Mouse (Mus musculus) cerebellum, postnatal 36 days (tissue): ENCODE results near the gene Cntfr.

Source experiments
- DNase-seq, 2 experiments: peaks; one replicate each; pipeline ENCODE4 v3.0.0; 2021 to 2022; ENCODE audit warnings: mixed read lengths in 2 of 2

Gene Cntfr

DNA sequence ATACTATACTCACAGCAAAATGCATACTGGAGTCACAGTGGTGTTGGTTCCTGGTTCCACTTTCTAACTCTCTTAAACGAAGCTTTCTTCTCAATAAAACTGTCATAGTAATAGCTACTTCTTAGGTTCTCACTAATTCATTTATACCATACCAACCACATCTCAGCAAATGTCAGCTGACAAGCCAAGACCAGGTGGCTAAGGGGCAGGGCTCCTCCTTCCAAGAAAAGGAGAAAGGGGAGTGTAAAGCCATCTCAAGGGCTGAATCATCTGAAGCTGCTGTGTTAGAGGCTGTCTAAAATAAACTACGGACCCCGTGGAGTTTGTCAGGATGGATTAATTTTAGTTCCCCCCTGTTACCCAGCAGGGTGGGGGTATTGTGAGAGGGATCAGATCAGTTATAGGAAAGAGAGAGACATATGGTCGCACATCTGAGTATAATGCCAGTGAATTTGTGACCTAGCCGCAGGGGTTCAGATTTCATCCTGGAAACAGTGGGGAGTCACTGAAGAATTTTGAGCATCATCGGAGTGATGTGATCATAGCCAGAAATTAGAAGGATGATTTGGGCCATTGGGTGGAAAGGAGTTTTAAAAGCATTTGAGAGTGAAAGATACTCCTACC, 55.6 kb downstream of the Cntfr start:
- DNase-seq = no peak

DNA sequence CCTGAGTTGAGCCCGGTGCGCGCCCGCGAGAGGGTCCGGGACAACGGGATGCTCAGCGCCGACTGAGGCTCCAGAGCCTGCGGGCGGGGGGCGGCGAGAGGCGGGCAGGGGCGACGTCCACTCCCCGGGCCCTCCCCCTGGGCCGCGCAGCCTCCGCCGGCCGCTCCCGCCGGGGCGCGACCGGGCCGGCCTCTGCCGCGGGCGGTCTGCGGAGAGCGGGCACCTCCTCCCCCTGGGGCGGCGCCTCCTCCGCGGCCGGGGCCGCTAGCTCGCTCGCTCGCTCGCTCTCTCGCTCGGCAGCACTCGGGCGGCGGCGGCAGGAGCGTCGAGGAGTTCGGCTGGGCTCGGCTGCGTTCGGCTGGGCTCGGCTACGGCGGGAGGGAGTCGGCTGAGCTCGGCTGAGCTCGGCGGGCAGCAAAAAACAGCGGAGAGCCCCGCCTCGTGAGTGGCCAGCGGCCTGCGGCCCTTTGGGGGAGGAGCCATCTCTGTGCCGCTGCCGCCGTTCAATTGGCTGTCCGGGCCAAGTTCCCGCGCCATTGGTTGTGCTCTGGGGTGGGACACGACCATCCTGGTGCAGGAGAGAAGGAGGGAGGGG, 56.9 kb downstream of the Cntfr start, which contains the start of gene Enho:
TSS of gene Enho (minus strand) at position 412 of the 595 bp plus-strand sequence.
- DNase-seq = peak; percentile 97 to 99

DNA sequence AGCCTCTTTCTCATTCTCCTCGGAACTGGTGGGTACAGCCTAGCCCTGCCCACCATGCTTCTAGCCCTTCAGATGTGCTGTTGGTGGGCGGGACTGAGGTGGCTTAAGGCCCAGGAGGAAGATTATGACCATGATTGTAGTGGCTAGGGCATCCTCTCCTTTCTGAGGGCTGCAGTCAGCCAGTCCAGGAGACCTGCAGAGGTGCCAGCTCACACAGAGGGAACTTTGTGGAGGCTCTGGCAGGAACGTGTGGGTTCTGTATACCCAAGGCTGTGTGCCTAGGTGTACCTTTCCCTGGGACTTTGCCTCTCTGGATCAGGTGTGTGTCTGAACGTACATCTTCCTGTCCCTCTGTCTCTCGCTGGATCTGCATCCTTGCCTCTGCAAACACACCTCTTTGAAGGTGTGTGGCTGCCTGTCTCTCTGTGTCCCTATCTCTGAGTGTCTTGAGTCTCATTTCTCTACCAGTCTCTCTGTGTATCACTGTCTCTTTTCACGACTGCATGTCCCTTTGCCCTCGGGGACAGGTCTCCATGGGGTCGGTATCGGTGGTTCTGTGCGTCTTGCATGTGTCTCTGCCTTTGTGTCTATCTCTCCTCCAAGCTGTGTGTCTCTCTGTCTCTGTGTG, 57.6 kb downstream of the Cntfr start:
- peak in 1 of 2 experiments; percentile 55 for DNase-seq

- peak in 1 of 2 experiments; percentile 47 for DNase-seq
Observed at GRCm38 (mm10) chr4:41638828-41639213, 58.1 kb downstream of the Cntfr start.

- DNase-seq = no peak
Observed at GRCm38 (mm10) chr4:41638186-41638731, 58.6 kb downstream of the Cntfr start.

DNA sequence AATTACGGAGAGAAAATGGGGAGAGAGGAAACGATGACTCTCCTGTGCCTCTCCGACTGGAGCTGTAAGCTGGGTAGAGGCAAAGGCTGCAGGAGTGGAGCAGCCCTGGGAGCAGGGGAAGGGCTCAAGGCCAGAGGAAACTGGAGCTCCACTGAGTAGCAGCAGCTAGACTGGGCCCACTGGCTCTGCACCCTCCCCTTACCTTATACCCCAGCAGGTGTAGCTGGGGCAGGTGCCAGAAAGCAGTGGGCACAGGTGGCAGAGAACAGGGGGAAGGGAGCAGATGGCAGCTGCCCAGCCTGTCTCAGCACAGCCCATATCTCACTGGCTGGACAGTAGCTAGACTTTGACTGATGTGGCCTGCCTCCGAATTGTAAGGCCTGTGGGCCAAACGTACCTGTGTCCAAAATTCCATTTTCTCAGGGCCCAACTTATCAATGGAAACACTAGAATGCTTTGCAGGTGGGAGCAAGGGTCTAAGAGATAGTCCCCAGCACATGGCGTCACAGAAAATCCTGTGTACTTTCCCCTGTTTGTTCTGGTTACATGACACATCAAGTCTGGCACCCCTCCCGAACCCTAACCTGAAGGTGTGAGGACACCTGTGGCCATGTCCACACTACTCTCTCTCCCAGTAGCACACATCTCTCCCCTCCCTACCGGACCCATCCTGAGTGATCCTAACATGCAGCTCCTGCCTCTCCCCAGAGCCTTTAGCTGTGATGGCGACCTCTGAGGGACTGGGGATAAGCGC, 59.8 kb downstream of the Cntfr start:
- DNase-seq = peak; percentile 73 to 78

DNA sequence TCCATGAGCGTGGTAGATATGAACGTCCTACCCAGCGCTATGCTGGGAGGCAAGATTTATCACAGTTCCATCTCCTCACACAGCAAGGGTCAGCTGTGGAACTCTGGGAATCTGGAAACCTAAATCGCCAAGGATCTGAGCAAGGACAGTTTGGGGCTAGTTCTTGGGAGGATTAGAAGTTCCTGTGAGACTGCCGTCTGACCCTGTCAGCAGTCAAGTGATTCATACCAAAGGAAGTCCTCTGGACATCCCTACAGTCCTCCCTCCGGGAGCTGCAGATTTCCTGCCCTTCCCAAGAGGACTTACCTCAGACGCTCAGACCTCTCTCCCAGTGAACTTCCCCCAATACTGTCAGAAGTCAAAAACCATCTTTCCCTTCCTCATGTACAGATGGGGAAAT, 60.5 kb downstream of the Cntfr start:
- no peak for DNase-seq

GRCm38 (mm10) chr4:41635906-41636305, 61.0 kb downstream of the Cntfr start:
- no peak for DNase-seq

- no peak for DNase-seq
Observed at GRCm38 (mm10) chr4:41635224-41635623, 61.7 kb downstream of the Cntfr start.

DNA sequence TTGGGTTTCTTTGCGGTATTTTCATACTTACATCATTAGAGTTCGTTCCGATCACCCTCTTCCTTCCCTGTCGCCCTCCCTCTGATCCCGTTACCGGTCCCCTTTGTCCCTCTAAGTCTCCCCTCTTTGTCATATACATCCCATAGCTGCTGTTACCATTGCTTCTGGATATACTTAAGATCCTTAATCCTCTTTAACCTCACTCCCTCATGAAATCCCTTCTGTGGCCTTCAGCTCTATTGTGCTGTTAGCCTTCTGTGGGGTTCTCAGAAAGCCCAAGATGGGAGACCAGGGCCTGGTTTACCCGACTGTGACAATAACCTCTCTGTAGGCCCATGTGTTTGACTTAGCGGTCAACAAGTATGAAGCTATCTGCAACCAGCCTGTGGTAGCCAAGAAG, 62.3 kb downstream of the Cntfr start:
- no peak for DNase-seq

DNA sequence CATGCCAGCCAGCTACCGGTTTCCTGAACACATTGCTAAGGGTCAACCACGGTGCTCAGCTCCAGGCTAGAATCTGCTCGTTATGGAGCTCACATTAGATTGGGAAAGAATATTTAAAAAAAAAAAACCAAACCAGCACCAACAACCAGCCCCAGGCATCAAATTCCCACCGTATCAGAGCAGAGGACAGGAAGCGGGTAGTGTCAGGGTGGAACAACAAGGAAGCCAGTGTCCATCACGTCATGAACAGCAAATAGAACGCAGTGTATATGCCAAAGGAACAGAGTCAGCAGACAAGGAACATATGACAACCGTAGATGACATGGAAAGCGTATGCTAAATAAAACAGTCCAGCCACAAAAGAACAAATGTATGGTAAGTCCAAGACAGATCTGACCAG, 63.9 kb downstream of the Cntfr start:
- no peak for DNase-seq

GRCm38 (mm10) chr4:41631390-41631789, 65.5 kb downstream of the Cntfr start:
- peak in 1 of 2 experiments; percentile 43 for DNase-seq

DNA sequence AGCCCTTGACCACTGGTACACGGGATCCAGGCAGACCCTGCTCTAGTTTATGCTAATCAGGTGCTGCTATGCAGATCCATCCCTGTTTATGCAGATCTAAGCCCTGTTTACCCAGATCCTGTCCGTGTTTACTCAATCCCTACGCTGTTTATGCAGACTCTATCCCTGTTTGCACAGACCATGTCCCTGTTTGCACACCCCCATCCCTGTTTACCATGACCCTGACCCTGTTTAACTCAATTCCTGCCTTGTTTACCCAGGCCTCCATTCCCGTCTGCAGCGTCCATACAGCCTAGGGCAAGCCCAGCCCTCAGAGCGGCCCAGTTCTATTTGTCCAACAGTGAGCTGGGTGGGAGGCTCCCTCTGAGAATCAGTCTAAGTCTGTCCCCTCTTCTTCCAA, 66.7 kb downstream of the Cntfr start:
- DNase-seq = no peak

- DNase-seq = no peak
Observed at GRCm38 (mm10) chr4:41628202-41628927, 68.5 kb downstream of the Cntfr start.

DNA sequence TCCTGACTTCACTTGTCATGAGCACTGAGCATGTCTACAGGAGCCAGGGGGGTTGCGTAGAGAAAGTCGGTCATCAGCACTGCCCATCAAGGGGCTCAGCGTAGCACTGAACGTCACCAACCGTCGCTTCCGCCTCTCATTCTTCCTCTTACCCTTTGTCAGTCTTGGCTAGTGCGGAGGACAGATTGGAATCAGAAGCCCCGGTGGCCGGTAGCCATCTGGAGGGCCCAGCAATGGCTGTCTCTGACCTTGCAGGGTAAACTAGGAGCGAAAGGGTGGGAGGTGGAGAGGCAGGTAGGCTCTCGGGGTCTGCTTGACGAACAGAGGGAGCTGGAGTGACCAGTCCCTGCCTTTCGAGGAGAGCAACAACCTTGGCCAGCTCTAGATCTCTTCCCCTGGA, 74.8 kb downstream of the Cntfr start:
- peak in 1 of 2 experiments; percentile 6 for DNase-seq

- DNase-seq = peak; percentile 85 to 86
Observed at GRCm38 (mm10) chr4:41618916-41619746, 77.8 kb downstream of the Cntfr start.

DNA sequence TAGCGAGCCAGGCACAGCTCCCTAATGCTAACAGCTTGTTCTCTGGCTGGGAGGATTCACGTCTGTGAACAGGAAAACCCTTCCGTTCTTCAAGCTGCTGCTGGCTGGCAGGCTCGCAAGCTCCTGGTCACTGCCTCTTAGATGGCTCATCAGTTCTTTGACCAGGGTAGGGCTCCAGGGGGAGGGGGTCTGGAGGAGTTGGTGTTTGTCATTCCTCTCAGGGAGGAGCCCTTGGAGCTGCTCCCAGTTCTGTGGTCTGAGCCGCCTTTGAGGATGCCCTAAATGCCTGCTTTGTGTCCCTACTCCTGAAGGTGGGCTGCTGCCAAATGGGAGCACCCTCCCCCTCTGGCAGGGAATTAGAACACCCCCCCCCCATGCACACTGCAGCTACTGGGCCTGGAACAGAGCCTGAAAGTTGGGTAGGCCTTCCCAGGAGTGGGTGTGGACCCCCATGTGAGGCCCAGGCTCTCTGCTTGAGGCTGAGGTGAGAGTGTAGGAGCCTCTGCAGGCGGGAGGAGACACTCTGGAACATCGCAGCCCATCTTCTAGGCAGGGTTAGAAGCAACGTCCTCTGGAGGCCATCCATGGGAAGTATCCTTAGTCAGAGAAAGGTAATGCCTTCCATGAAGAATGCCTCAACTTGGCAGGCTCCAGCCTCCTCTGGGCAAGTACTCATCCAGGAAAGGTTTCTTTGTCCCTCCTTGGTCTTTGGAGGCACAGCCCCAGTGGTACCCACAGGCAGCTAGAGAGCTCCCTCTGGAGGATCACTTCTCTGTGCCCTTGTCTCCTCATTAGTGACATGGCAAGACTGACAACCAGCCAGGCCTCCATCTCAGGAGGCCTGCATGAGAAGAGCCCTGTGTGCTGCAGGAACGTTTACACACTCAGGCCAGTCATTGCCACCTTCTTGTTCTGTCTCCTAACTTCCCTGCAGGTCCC, 81.0 kb downstream of the Cntfr start:
- DNase-seq = peak in 1 of 2 experiments; percentile 52

GRCm38 (mm10) chr4:41614156-41614555, 82.7 kb downstream of the Cntfr start:
- DNase-seq = peak; percentile 86 to 92

DNA sequence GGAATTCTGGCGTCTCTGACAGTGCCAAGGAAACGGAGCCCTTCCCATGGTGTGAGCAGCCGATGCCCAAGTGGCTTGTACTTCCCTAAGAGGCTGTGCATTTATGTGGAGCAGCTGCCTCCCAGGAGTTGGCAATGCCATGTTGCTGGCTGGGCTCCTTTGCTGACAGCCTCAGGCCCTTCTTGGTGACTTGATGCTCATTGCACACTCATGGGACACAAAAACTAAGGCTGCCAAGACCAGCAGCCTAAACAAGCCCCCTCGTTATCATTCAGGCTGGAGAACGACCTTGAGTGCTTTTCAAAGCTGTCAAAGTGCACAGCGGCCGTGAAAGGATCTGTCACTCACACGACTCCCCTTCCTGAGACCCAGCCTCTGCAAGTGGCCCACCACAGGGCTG, 84.7 kb downstream of the Cntfr start:
- no peak for DNase-seq

DNA sequence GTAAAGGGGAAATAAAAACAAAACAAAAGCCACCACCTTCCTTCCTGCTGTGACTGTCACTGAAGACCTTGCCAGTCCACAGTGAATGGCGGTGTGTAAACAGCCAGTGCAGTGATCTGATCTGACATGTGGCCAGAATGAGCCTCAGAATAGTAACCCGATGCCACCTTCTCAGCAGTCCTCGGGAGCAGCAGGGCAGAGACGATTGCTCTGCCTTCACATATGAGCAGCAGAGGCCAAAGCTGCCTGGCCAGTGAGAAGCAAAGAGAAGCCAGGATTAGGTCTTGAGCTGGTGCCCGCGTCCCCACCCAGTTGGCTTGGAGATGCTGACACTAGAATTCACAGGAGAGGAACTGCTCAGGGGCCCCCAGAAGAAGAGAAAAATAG, 86.3 kb downstream of the Cntfr start:
- no peak for DNase-seq
